Mouse (Mus musculus) liver, embryonic 14.5 days (tissue): ENCODE results near the gene Cd300e.
"Not testable (repeated sequence)": the region's sequence is repeated elsewhere in the genome, so short reads cannot be mapped to it uniquely, and the experiment has no call there.

Experiments
- CTCF ChIP-seq: IDR thresholded peaks from 2 replicates; pipeline ENCODE4 v1.5.1; 2016; ENCODE audit warnings: antibody characterized with exemption, low read depth, control low read depth
- EP300 ChIP-seq: IDR thresholded peaks from 2 replicates; pipeline ENCODE4 v1.6.1; 2016; ENCODE audit warnings: antibody characterized with exemption, low read depth

- not testable (repeated sequence) for TF ChIP-seq CTCF, EP300
These were observed 35.1 kb downstream of the Cd300e start, which contains the start of gene Cd300ld4 for GRCm38 (mm10) chr11:115026912-115027311.
